Mouse (Mus musculus): ENCODE results near the gene Ddx52. TPM values are rescaled to one million over a fixed set of nuclear protein-coding genes. Genes with fewer than 3 reads are reported as not detected.

Gene Ddx52
- polyA plus RNA-seq, 1 experiment = 17.8 TPM

DNA sequence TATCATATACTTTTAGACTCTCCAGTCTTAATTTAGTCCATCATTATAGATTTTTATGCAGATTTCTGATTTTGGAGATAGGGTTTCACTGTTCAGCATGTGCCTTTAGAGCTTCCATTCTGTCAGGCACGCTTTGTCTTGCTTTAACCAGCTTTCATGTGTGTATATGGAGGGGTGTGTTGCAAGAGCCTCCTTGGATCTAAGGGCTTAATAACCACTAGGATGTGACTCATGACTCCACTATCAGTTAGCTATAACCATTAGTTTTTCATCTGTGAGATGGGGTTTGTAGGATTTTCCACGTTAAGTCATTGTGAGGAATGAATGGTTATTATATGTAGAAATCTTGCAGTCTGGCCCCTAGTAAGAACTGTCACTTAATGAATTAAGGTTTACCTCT lies 15.0 kb downstream of the Ddx52 start:
- H3K4me3 ChIP-seq (replicated peaks; ENCODE audit: insufficient read depth, low read depth, low read length) = no peak overlapping the region
- H3K27me3 ChIP-seq (ENCODE audit: control insufficient read depth, insufficient read depth, low read length) = no peaks in the 10 kb centered on the region
- DNase-seq = no peak
- 96% methylated on average over 2 of the region's 2 CpGs for WGBS
- no peak overlapping the region for H3K27ac ChIP-seq (ENCODE audit: insufficient read depth, low read length)
- TF ChIP-seq CTCF (IDR thresholded peaks at IDR 0.05; ENCODE audit: borderline replicate concordance, insufficient read depth, low read depth, low read length) (no peak), POLR2A (IDR thresholded peaks at IDR 0.05; ENCODE audit: borderline replicate concordance, insufficient read depth, low read length) (no peak)
- H3K4me1 ChIP-seq (ENCODE audit: control insufficient read depth, insufficient read depth, low read length) = no peaks in the 10 kb centered on the region

DNA sequence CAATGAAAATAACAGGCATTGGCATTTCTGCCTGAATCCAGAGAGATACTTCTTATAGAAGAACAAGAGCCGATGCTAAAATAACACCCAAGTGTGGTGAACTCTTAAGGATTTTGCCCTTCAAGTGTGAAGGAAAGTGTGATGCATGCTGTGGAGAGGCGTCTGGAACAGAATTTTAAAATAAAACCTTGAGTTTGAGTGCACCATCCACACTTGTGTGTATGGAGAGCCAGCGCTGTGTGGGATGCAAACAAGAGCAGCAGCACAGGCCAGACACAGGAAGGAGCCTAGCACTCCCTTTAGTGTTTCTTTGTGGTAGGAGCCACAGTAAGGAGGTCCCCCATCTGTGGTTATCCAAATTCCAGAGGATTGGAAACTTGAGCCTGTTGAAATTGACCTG lies 20.1 kb downstream of the Ddx52 start:
- no peak for TF ChIP-seq POLR2A (IDR thresholded peaks at IDR 0.05; ENCODE audit: borderline replicate concordance, insufficient read depth, low read length)
- no peak for TF ChIP-seq CTCF (IDR thresholded peaks at IDR 0.05; ENCODE audit: borderline replicate concordance, insufficient read depth, low read depth, low read length)
- H3K27ac ChIP-seq (ENCODE audit: insufficient read depth, low read length) = no peak overlapping the region
- H3K27me3 ChIP-seq (ENCODE audit: control insufficient read depth, insufficient read depth, low read length) = no peaks in the 10 kb centered on the region
- no peak overlapping the region for H3K4me3 ChIP-seq (replicated peaks; ENCODE audit: insufficient read depth, low read depth, low read length)
- no peaks in the 10 kb centered on the region; the same call in 1 of the 2 replicates for H3K4me1 ChIP-seq (ENCODE audit: control insufficient read depth, insufficient read depth, low read length)
- no peak for DNase-seq
- 92% methylated on average over 3 of the region's 3 CpGs for WGBS

DNA sequence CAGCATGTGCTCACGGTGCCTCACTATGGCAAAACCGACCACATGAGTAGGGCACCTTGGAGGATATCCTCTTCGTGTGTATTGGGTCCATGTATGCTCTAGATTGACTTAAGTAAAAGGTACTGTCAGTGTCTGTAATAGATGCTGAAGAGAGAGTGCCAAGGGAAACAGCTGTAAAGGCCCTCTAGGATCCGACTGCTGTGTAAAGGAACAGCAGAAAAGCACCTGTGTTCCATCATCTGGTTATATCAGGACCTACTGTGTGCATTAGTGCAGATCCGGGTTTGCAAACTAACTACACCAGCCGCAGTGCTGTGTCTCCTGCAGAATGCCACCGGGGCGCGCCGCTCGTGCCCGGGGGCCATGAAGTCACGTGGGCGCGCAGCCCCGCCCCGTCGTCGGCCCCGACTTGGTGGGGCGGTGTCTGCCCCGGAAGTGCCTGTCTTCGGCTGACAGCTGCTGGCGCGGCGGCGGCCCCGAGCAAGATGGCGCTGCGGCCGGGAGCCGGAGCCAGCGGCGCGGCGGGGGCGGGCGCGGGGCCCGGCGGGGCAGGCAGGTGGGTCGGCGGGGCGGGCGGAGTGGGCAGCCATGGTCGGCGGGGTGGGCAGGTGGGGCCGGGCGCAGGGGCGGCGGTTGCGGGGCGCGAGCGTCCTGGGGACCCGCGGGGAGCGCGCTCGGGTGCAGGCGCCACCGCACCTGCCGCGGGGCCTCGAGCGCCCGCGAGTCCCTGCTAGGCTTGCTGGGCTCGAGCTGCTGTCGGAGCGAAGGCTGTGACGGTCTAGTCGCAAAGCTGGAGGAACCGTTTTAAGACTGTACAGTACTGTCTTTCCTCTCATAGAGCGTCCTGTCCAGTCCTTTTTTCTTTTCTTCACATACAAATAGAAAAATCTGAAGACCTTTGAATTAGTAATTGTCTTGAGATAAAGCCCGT lies 22.4 kb downstream of the Ddx52 start, which contains the start of gene Synrg:
Gene Synrg (plus strand): TSS at position 438 of the 931 bp plus-strand sequence.
- Histone ChIP-seq H3K4me3 (replicated peaks; ENCODE audit: insufficient read depth, low read depth, low read length) (peak within 1 kb of the TSS; percentile 92), H3K4me1 (ENCODE audit: control insufficient read depth, insufficient read depth, low read length) (peaks cover 3% of the 10 kb centered on the region; the same call in 1 of the 2 replicates), H3K27ac (ENCODE audit: insufficient read depth, low read length) (peak within 1 kb of the TSS; percentile 68; the same call in 1 of the 2 replicates), H3K27me3 (ENCODE audit: control insufficient read depth, insufficient read depth, low read length) (no peaks in the 10 kb centered on the region)
- TF ChIP-seq POLR2A (IDR thresholded peaks at IDR 0.05; ENCODE audit: borderline replicate concordance, insufficient read depth, low read length) (peak; percentile 80), CTCF (IDR thresholded peaks at IDR 0.05; ENCODE audit: borderline replicate concordance, insufficient read depth, low read depth, low read length) (no peak)
- DNase-seq = peak; percentile 90 to 93
- WGBS = 2% methylated on average over 59 of the region's 76 CpGs

GRCm38 (mm10) chr11:83967436-83968204 lies 25.8 kb downstream of the Ddx52 start:
- Histone ChIP-seq H3K4me3 (replicated peaks; ENCODE audit: insufficient read depth, low read depth, low read length) (no peak overlapping the region), H3K27ac (ENCODE audit: insufficient read depth, low read length) (no peak overlapping the region), H3K4me1 (ENCODE audit: control insufficient read depth, insufficient read depth, low read length) (peaks cover 3% of the 10 kb centered on the region; the same call in 1 of the 2 replicates), H3K27me3 (ENCODE audit: control insufficient read depth, insufficient read depth, low read length) (no peaks in the 10 kb centered on the region)
- DNase-seq = no peak
- 44% methylated on average over 8 of the region's 8 CpGs for WGBS
- TF ChIP-seq CTCF (IDR thresholded peaks at IDR 0.05; ENCODE audit: borderline replicate concordance, insufficient read depth, low read depth, low read length) = no peak
- TF ChIP-seq POLR2A (IDR thresholded peaks at IDR 0.05; ENCODE audit: borderline replicate concordance, insufficient read depth, low read length) = no peak

DNA sequence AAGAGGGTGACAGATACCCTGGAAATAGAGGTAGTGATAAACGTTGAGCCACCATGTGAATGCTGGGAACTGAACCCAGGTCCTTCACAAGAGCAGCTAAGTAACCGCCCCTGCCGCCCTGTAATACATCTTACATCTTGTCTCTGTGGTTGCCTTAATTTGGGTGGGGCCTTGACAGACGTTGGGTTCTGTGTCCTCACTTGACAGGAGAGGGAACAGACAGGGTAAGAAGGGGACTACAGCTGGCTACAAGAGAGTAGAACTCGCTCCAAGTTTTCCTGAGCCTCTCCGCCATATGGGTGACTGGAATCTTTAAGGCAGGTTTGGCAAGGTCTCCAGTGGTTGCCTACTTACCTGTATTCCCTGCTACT lies 26.3 kb downstream of the Ddx52 start:
- no peak for TF ChIP-seq POLR2A (IDR thresholded peaks at IDR 0.05; ENCODE audit: borderline replicate concordance, insufficient read depth, low read length)
- no peak for TF ChIP-seq CTCF (IDR thresholded peaks at IDR 0.05; ENCODE audit: borderline replicate concordance, insufficient read depth, low read depth, low read length)
- Histone ChIP-seq H3K27me3 (ENCODE audit: control insufficient read depth, insufficient read depth, low read length) (no peaks in the 10 kb centered on the region), H3K4me1 (ENCODE audit: control insufficient read depth, insufficient read depth, low read length) (peaks cover 3% of the 10 kb centered on the region; the same call in 1 of the 2 replicates), H3K4me3 (replicated peaks; ENCODE audit: insufficient read depth, low read depth, low read length) (no peak overlapping the region), H3K27ac (ENCODE audit: insufficient read depth, low read length) (no peak overlapping the region)
- WGBS = 71% methylated on average over 6 of the region's 6 CpGs
- no peak for DNase-seq

GRCm38 (mm10) chr11:83969040-83969439 lies 27.2 kb downstream of the Ddx52 start:
- Histone ChIP-seq H3K4me3 (replicated peaks; ENCODE audit: insufficient read depth, low read depth, low read length) (no peak overlapping the region), H3K4me1 (ENCODE audit: control insufficient read depth, insufficient read depth, low read length) (peaks cover 3% of the 10 kb centered on the region; the same call in 1 of the 2 replicates), H3K27me3 (ENCODE audit: control insufficient read depth, insufficient read depth, low read length) (no peaks in the 10 kb centered on the region), H3K27ac (ENCODE audit: insufficient read depth, low read length) (no peak overlapping the region)
- WGBS = 91% methylated on average over 3 of the region's 3 CpGs
- DNase-seq = no peak
- TF ChIP-seq POLR2A (IDR thresholded peaks at IDR 0.05; ENCODE audit: borderline replicate concordance, insufficient read depth, low read length) (no peak), CTCF (IDR thresholded peaks at IDR 0.05; ENCODE audit: borderline replicate concordance, insufficient read depth, low read depth, low read length) (no peak)

GRCm38 (mm10) chr11:83974561-83975346 lies 32.9 kb downstream of the Ddx52 start:
- no peaks in the 10 kb centered on the region for H3K27me3 ChIP-seq (ENCODE audit: control insufficient read depth, insufficient read depth, low read length)
- 44% methylated on average over 7 of the region's 7 CpGs for WGBS
- H3K27ac ChIP-seq (ENCODE audit: insufficient read depth, low read length) = no peak overlapping the region
- H3K4me1 ChIP-seq (ENCODE audit: control insufficient read depth, insufficient read depth, low read length) = no peaks in the 10 kb centered on the region
- TF ChIP-seq CTCF (IDR thresholded peaks at IDR 0.05; ENCODE audit: borderline replicate concordance, insufficient read depth, low read depth, low read length) = no peak
- TF ChIP-seq POLR2A (IDR thresholded peaks at IDR 0.05; ENCODE audit: borderline replicate concordance, insufficient read depth, low read length) = no peak
- no peak overlapping the region for H3K4me3 ChIP-seq (replicated peaks; ENCODE audit: insufficient read depth, low read depth, low read length)
- no peak for DNase-seq

Measured in cerebellum, adult 2 months (tissue).